Mouse (Mus musculus) heart, adult 18-20 months (tissue): ENCODE measurements around the gene Mob1b. TPM values are rescaled to one million over a fixed set of nuclear protein-coding genes. Genes with fewer than 3 reads are reported as not detected.

ENCODE experiments used
- DNase-seq, 2 experiments: peaks; one replicate each; pipeline ENCODE4 v3.0.0; 2021 to 2022; ENCODE audit warnings: mixed read lengths in 1 of 2
- long read RNA-seq, 2 experiments: library from polyadenylated mRNA; stranded (forward); transcript quantifications; one replicate each; pipeline ENCODE4 v2.0.0; 2021
- total RNA-seq, 2 experiments: library from RNA; stranded (reverse); gene quantifications; 2 replicates each; pipeline ENCODE4 v1.2.3; 2021

Gene Mob1b
- total RNA-seq = 10 to 100 TPM; 19.1 to 20.5 TPM
- long read RNA-seq, experiment 1, transcript Mob1b-201 (6 exons, 2,705 nt) = major isoform, 9 of 11 reads
- long read RNA-seq, experiment 1, partial matches to known transcripts = 0 of 11 reads
- long read RNA-seq, experiment 1, other reads (novel, unspliced or antisense) = 2 of 11 reads
- long read RNA-seq, experiment 2, partial matches to known transcripts = 0 of 8 reads
- long read RNA-seq, experiment 2, other reads (novel, unspliced or antisense) = 5 of 8 reads

DNA sequence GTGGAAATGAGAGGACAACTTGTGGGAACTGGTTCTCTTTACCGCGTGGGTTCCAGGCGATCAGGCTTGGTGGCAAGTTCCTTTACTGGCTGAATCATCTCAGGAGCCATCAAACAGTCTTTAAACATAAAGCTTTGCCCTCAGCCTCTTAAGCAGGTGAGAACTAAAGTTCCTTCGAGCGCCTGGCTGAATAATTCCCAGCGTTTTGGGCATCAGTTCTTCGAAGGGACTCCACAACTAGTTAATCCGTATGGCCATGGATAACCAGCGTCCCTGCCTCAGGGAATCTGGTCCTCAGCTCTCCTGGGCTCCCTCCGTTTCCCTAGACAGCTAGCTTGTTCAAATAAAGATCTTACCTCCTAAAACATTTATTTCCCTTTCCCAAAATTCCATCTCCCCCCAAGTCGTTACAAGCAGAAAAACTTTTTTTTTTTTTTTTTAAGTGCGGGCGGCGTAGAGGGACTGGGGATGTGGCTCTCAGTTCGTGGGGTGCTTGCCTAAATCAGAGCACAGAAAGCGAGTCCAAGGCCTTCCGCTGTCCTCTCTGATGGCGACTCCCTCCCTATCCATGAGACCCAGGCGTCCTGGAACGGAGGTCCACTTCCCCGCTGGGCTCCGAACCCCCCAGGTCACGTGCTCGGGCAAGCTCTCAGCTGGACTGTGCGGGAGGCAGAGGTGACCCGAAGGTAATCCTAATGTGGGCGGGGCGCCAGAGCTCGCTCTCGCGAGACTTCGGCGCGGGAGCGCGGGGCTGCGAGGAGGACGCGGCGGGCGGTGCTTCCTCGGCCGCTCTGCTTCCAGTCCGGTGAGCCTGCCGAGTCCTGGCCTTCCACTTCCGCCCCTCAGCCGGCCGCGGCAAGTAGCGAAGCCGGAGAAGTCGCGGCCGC, at the start of gene Mob1b:
TSS of gene Mob1b (plus strand) at position 740 of the 887 bp plus-strand sequence.
- DNase-seq = peak; percentile 99

DNA sequence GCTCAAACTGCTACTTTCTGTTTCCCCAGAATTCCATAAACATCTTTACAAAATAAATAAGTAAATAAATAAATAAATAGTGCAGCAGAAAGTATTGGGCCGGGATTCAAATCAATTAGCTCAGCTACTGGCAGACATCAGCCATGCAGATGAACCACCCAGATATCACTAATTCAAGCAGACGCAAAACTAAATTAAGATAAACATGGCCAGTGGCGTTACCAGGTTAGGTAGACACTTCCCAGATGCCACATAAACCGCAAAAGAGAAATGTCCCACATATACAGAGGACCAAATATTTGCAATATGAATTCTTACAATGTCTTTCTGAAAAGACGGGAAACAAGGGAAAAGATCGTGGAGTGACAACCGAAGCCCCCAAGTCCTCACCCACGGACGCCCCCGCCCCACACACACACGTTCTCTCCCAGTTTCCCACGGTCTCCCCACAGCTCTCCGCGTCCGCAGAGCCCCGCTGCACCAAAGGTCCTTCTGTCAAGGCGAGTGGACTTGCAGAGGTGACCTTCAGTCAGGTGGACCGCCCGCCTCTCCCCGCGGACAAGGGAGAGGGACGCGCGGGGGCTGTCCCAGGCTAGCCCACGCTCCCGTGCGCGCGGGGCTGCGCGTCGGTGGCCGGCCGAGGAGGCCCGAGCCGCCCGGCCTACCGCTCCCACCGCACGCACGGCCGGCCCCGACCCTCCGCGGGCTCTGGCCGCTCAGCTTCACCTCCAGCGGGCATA, 45.8 kb upstream of the Mob1b start:
- peak; percentile 45 to 60 for DNase-seq

DNA sequence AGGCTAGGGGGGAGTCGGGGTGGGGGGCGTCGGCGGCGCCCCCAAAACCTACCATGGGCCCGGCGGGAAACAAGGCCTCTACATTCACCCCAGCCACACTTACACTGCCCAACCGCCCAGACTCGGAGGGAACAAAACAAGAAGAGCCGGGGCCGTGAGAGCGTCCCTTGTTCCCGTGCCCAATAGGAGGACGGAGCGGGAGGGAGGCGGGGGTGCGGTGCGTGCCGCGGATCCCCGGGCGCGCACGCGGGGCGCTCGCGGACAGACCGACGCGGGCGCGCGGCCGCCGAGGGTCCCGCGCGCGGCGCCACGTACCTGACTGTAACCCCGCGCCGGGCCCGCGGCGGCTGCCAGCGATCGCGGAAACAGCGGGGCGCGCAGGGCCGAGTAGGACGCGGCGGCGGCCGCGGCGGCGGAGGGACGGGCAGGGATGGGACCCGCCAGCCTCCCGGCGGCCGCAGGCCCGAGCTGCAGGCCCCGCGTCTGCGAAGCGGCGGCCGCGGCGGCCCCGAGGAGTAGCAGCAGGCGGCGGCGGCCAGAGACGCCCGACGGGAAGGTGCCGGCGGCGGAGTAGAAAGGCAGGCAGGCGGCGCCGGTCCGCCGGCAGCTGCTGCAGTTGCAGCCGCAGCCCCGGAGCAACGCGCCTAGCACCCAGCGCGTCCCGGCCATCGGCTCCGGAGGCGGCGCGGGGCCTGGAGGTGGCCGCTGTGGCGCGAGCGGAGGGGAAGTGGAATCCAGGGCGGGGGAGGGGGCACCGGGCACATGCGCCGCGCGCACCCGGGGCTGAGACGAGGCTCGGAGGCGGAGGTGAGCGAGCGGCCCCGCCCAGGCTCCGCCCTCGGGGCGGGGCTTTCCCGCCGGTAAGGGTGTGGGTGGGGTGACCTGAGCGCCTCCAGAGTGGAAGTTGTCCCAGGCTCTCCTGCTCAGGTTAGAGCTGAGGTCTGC, 44.9 kb upstream of the Mob1b start, which contains the start of gene Grsf1:
TSS of gene Grsf1 (minus strand) at position 729 of the 945 bp plus-strand sequence.
- DNase-seq = peak; percentile 91 to 94

DNA sequence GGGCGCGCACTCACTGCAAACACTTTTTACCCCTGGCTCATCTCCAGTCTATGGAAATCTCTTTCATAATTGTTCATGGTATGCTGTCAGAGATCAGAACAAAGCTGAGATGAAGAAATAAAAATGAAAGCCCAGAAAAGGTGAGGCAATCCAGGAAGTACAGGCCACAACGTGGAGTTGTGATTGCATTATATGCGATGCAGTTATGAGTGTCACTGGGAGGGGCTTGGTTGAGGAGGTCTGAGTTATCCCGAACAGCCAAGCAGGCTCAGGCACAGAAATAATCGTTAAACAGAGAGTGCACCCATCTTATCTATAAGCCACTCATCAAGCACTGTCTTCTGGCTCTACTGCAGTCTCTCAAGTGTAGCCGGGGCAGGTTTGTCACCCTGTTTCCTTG, 41.7 kb upstream of the Mob1b start:
- no peak for DNase-seq

DNA sequence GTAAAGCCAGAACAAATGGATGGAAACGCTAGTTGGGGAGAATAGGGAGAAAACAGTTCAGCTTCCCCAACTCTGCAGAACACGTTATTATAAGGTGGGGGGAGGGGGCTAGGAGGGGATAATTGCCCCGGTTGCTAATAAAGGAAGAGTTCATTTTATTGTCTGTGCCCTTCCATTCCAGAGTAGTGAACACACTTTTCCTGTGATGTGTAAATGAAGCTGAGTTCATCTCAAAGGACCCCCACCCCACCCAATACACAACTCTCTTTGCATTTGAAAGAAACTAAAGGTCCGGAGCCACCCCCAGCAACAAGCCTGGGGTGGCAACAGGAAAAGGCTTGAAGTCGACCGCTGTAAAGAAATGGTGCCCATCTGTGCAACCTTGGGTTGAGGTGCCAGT, 41.3 kb upstream of the Mob1b start:
- DNase-seq = no peak

DNA sequence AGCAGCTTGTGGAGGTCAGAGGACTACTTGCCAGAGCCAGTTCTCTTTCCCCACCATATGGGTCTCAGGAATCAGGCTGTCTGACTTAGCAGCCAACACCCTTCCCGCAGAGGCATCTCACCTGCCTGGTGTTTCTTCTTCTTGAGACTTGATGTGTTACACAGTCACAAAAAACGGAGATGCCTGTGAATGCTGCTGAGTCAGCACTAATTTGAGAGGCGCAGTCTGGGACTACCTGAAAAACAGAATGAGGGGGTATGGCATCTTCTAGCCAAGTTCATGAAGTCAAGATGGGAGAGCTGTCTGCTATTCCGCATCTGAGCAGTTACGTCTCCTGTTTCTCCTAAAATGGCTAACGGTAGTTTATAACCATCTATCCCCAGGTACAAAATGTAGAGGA, 40.1 kb upstream of the Mob1b start:
- DNase-seq = no peak

DNA sequence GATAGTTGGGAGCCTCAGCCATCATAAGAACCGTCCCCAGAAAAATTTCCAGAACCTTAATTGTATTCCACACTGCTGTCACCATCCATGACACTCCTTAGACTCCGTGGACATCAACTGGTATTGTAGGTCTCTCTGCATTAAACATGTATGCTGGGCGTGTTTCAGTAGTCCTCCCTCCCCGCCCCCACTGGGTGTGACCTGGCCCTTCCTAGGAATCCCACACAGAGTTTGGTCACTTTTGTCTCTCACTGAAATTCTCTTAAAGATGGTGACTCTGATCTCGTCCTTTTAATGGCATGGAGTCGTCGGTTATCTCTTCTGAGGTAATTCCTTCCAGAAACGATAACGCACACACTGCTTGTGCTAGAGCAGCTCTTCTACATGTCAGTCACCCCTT, 36.9 kb upstream of the Mob1b start:
- no peak for DNase-seq

DNA sequence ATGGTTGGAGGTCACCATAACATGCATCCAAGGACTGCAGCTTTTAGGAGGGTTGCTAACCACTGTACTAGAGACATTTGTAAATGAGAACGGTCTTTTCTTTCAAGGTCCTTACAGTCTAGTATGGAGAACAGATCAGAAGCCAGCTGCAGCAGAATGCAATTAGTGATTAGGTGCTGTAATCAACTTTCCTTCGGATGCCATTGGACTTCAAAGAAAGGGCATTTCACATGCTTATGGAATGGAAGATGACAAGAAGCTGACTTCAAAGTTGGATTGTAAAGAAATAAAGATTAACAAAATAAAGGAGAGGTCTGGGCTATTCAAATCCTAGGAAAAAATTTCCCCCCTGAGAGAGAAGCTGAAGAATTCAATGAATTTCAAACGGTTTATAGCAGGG, 36.4 kb upstream of the Mob1b start:
- DNase-seq = no peak

DNA sequence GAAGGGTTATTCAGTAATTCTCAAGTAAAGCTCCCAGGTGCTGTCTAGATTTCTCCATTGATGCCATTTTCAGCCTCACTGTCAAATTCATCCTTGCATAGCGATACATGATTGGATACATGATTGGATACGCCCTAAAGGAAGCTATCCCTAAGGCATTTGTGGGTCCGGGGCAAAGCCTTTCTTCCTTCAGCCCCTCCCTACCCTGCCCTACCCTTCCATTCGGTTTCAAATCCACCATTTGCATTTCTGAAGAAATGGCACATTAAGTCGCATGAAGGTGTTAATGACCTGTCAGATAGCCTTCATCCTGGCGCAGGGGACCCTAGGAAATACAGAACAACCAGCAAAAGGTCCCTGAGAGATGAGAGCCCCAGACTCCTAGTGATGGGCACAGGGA, 35.3 kb upstream of the Mob1b start:
- no peak for DNase-seq

DNA sequence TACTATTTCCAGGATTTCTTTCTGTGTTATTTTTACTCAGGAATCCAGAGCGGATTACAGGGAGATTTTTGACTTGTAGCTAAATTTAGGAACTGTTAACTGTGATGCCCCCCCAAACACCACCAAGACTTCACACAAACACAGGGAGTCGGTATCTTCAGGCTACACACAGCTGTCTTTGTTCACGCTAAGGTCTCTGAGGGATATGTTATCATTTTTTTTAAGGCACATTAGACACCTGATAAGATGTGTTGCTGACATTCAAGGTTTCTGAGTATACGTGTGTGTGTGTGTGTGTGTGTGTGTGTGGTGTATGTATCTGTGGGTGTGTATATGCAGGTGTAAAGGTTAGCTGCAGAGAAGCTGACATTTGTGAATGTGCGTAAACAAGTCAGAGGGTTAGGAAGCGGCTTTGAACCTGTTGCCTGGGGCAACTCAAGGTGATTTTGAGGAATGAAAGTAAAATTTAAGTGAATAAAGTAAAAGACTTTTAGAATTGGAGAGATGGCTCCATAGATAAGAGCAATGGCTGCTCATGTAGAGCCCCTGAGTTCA, 34.8 kb upstream of the Mob1b start:
- DNase-seq = no peak

DNA sequence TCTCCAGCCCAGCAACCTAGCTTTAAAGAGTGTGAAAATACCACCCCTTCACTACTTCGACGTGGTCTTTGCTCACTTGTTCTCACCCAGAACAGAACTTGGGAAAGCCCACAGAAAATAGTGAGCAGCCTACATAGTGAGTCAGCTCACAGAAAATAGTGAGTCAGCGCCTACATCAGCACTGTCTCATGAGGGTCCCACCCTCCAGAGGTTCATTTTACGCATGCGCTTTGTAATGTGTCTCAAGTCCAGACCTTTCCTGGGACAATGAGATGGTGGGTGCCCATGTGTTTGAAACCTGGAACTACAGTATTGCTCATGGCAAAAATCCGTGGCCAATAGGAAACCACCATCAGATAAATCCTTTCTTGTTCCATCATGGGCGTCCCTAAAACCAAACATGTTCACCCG, 32.7 kb upstream of the Mob1b start:
- no peak for DNase-seq

DNA sequence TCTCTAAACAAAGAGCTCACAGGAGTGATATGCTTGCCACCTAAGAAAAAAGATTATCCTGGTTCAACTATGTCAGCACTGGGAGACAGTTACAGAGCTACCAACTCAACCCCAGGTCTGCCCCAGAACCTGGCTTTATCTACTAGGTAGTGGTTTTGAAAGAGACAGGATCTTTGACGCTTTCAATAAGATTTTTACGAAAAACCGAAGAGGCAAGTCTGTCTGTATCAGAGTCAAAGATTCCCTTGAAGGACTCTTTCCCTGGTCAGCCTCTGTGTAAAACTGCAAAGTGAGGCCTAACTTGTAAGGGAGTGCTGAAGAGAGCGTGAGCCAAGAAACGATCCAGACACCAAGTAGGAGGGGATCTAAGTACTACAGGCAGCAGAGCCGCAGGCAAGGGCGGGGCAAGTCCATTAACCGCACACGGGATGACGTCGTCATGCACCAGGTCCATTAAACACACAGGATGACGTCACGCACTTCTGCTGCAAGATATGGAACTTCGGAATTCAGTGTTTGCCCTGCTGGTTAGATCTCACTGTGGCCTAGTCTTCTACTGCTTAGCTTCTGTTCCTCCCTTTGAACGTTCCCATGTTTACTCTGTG, 32.0 kb upstream of the Mob1b start:
- no peak for DNase-seq

DNA sequence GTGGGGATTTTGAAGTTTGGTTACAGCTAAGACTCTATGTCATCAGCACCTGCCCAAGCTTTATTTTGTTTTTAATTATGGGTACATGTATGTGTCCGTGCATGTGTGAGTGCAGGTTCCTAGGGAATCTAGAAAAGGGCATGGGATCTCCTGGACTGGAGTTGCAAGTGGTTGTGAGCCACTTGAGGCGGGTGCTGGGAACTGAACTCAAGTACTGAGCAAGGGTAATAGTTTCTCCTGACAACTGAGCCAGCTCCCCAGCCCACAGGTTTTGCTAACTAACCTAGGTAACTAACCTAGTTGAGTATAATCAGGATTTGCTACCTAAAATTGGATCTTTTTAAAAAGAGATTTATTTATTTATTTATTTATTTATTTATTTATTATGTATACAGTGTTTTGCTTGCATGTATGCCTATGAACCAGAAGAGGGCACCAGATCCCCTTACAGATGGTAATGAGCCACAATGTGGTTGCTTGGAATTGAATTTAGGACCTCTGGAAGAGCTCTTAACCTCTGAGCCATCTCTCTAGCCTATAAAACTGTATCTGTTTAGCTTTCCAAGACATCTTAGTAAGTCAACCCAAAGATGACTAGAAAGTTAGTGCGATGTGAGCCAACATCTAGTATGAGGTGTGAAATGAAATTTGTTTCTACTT, 31.2 kb upstream of the Mob1b start:
- peak in 1 of 2 experiments; percentile 18 for DNase-seq

DNA sequence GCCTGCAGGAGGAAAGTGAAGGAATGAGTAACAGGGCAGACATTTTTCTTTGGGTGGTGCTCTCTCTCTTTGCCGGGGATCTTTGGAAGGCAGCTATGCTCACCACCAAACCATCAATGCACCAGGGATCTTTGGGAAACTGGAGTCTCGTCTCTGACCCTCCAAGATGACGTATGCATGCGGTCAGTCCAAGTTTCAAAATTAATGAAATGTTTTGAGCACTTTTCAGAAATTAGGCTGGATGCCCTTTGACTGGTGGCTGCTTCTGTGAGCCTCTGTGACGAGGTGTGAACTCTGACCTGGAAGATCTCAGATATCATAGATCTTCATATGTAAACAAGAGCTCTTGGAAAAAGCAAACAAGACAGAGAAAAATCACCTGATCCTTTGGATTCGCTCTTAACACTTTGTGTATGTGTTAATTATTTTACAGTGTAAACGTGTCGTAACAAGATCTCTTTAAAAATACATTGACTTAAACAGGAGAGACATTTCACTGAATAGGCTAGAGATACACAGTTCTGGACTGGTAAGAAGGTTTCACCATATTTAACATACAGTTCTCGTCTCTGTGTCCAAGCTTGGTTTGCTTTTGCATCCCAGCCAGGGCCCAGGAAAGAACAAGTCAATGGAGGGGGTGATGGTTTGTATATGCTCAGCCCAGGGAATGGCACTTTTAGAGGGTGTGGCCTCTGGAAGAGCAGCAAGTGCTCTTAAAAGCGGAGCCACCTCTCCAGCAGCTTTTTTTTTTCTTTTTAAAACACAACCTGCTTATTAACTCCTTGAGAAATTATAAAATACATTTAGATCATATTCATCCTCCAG, 29.8 kb upstream of the Mob1b start:
- no peak for DNase-seq

DNA sequence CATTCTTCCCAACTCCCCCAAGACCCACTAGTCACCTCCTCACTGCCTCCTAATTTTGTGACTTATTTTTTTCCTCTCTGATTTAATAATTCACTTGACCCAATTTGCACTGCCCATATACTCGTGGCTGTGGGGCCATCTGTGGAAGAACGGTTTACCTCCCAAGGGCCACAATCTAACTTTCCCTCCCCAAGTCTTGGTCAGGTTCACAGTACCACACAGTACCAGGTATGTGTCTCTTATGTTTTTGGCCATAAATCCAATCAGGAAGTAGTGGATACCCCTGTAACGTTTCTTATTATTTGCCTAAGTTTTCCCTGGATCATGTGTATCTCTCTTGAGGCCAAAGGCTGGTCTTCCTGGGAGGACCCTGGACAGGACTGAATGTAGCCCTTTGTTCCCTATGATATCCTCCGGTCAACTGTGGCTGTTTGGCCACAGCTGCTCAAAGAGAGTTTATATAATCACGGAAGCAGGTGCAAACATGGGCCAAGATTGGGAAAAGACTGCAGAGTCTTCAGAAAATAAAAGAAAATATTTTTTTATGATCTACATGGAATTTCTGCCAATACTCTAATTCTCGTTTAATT, 29.1 kb upstream of the Mob1b start:
- no peak for DNase-seq

DNA sequence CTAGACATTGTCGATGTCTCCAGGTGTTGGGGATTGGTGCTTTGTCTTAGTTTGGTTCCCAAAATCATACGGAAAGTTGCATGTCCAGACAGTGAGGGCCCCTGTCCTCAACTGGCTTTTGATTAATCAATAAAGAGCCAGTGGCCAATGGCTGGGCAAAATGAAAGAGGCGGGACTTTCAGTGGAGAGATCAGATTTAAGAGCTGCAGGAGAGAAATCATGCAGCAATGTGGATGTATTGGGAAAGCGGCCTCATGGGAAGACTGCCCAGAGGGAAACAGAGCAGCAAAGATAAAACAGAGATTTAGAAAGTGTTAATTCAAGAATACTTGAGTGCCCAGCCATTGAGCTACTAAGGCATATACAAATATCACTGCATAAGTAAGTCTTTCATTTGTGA, 28.1 kb upstream of the Mob1b start:
- no peak for DNase-seq

DNA sequence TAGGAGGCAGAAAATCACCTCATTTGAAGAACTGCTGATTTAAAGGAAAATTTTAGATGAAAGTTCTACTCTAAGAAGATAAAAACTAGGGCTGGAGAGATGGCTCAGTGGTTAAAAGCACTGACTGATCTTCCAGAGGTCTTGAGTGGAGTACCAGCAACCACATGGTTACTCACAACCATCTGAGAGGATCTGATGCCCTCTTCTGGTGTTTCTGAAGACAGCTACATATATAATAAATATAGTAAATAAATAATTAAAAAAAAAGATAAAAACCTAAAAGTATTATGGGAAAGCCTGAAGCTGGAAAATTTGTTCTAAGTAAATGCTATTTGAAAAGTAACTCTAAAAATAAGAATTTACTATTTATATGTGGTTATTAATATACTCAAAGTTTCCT, 27.6 kb upstream of the Mob1b start:
- DNase-seq = no peak

DNA sequence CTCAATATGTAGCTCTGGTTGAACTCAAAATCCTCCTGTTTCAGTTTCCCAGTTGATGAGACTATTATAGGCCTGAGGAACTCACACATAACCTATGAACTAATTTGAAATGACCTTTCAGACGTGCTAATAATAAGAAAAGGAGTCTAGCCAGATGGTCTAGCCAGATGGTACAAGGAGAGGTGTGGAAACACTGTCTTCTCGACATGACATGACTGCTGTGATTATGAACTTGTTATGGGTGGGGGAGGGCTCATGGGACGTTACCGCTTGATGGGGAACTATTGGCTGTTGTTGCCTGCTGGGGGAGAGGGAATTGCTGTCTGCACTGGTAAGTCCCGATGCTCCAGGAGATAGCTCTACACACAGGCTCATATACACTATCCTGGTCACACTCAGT, 23.4 kb upstream of the Mob1b start:
- no peak for DNase-seq
